Mouse (Mus musculus): ENCODE results near the gene Fam198b. TPM values are rescaled to one million over a fixed set of nuclear protein-coding genes. Genes with fewer than 3 reads are reported as not detected.

The Fam198b gene
- polyA plus RNA-seq, 1 experiment from 2014 or later, result 11.7 TPM

DNA sequence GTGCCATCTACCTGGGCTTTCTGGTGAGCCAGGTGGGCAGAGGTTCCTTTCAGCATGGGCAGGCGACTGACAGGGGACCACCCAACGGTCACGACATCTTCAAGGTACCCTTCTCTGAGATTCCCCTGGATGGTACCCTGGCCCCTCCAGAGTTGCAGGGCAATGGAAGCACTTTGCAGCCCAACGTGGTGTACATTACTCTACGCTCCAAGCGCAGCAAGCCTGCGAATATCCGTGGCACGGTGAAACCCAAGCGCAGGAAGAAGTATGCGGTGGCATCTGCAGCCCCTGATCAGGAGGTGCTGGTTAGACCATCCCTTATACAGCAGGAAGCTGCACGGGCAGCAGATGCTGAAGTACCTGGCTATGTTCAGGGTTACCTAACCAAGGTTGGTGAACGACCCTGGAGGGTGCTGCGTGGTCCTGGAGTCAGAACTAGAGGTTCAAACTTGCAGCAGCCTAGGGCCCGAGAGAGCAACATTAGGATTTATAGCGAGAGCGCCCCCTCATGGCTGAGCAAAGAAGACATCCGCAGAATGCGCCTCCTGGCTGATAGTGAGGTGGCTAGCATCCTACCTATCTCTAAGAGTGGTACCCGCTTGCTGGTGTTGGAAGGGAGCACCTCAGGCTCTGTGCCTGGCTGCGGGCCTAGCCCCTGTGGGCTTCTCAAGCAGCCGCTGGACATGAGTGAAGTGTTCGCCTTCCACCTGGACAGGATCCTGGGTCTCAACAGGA, 2.2 kb downstream of the Fam198b start:
- Histone ChIP-seq H3K9ac (peak overlapping the region; percentile 53), H3K27me3 (no peaks in the 10 kb centered on the region), H3K4me1 (peaks cover 23% of the 10 kb centered on the region), H3K36me3 (no peaks in the 10 kb centered on the region), H3K9me3 (no peaks in the 10 kb centered on the region), H3K4me2 (replicated peaks) (peak overlapping the region; percentile 65), H3K27ac (peak overlapping the region; percentile 69), H3K4me3 (peak overlapping the region; percentile 41)
- WGBS, result 61% methylated on average over 23 of the region's 23 CpGs
- ATAC-seq (ENCODE audit: low FRiP score, low read depth), result peak; percentile 69

- peak; percentile 60 for ATAC-seq (ENCODE audit: low FRiP score, low read depth)
- 26% methylated on average over 8 of the region's 8 CpGs for WGBS
- Histone ChIP-seq H3K4me3 (peak overlapping the region; percentile 41), H3K36me3 (no peaks in the 10 kb centered on the region), H3K9ac (no peak overlapping the region), H3K9me3 (no peaks in the 10 kb centered on the region), H3K27me3 (no peaks in the 10 kb centered on the region), H3K4me1 (peaks cover 23% of the 10 kb centered on the region), H3K4me2 (replicated peaks) (peak overlapping the region; percentile 65), H3K27ac (peak overlapping the region; percentile 69; the same call in 1 of the 2 replicates)
Observed at GRCm38 (mm10) chr3:79887161-79887855, 3.0 kb downstream of the Fam198b start.

DNA sequence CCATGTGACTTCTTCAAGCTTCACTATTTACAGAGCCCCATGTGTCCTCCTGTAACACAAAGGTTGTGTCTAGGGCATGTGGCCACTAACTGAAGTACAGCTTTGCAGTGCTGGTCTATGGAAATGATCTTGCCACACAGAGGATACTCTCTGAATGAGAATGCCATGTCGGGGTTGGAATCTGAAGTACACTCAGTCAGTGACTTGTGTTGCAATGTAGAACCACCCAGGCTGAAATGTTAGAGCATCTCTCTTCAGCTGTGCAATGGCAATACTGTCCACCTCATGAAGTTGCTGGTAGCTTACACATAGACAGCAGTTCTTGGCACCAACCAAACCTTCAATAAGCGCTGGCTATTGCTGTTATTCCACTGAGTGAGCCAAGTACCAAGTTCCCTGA, 3.6 kb downstream of the Fam198b start:
- WGBS, result 87% methylated on average over 2 of the region's 2 CpGs
- no peaks in the 10 kb centered on the region for H3K36me3 ChIP-seq
- H3K27me3 ChIP-seq, result no peaks in the 10 kb centered on the region
- H3K4me1 ChIP-seq, result peaks cover 23% of the 10 kb centered on the region
- no peaks in the 10 kb centered on the region for H3K9me3 ChIP-seq
- no peak overlapping the region; the same call in 1 of the 2 replicates for H3K4me3 ChIP-seq
- peak overlapping the region; percentile 65 for H3K4me2 ChIP-seq (replicated peaks)
- no peak for ATAC-seq (ENCODE audit: low FRiP score, low read depth)
- no peak overlapping the region for H3K27ac ChIP-seq
- H3K9ac ChIP-seq, result no peak overlapping the region

- Histone ChIP-seq H3K27me3 (no peaks in the 10 kb centered on the region), H3K27ac (no peak overlapping the region), H3K9ac (no peak overlapping the region), H3K4me1 (no peaks in the 10 kb centered on the region), H3K4me3 (no peak overlapping the region), H3K4me2 (replicated peaks) (no peak overlapping the region), H3K36me3 (no peaks in the 10 kb centered on the region), H3K9me3 (no peaks in the 10 kb centered on the region)
- 80% methylated on average over 13 of the region's 13 CpGs for WGBS
- ATAC-seq (ENCODE audit: low FRiP score, low read depth), result no peak
Observed at GRCm38 (mm10) chr3:79897534-79898370, 13.4 kb downstream of the Fam198b start.

DNA sequence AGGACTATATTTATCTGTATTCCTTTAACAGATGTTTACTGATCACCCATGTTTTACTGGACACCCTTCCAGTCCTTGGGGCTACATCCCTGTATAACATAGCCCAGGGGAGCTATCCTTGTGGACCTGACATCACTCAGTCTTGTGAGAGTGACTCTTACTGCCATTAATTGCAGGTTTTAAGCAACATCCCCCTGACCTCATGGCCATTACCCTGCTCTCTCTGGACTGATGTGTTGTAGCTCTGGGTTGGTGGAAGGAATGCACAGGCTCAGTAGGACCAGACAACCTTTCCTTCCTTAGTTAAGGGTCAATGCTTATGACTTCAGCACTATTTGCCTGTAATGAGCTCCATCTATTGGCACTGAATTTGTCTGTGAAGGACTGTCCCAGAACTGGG, 14.2 kb downstream of the Fam198b start:
- Histone ChIP-seq H3K27me3 (no peaks in the 10 kb centered on the region), H3K4me2 (replicated peaks) (no peak overlapping the region), H3K4me1 (no peaks in the 10 kb centered on the region), H3K9ac (no peak overlapping the region), H3K36me3 (no peaks in the 10 kb centered on the region), H3K27ac (no peak overlapping the region), H3K4me3 (no peak overlapping the region), H3K9me3 (no peaks in the 10 kb centered on the region)
- ATAC-seq (ENCODE audit: low FRiP score, low read depth), result no peak

DNA sequence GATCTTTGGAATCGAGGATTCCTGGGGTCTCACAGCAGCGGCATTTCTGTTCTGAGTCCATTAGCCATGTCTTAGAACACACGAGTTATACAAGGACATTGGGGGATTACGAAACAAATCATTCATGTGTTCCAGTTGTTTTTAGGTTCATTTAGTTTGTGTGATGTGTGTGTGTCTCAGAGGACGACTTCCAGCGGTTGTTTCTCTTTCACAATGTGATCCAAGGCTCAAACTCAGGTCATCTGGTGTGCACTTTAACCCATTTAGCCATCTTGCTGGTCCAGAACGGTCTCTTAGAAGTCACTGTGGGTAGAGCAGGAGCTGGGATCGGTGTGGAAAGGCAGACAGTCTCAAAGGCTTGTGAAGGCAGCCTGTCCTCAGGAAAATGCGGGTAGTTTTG, 15.6 kb downstream of the Fam198b start:
- no peaks in the 10 kb centered on the region for H3K9me3 ChIP-seq
- ATAC-seq (ENCODE audit: low FRiP score, low read depth), result no peak
- 79% methylated on average over 9 of the region's 9 CpGs for WGBS
- H3K4me3 ChIP-seq, result no peak overlapping the region
- no peaks in the 10 kb centered on the region for H3K4me1 ChIP-seq
- H3K27me3 ChIP-seq, result no peaks in the 10 kb centered on the region
- H3K4me2 ChIP-seq (replicated peaks), result no peak overlapping the region
- no peak overlapping the region for H3K27ac ChIP-seq
- no peaks in the 10 kb centered on the region for H3K36me3 ChIP-seq
- no peak overlapping the region for H3K9ac ChIP-seq

- no peak for ATAC-seq (ENCODE audit: low FRiP score, low read depth)
- Histone ChIP-seq H3K27me3 (no peaks in the 10 kb centered on the region), H3K9me3 (no peaks in the 10 kb centered on the region), H3K36me3 (no peaks in the 10 kb centered on the region), H3K4me3 (no peak overlapping the region), H3K4me1 (no peaks in the 10 kb centered on the region), H3K9ac (no peak overlapping the region), H3K27ac (no peak overlapping the region), H3K4me2 (replicated peaks) (no peak overlapping the region)
- WGBS, result 96% methylated on average over 2 of the region's 2 CpGs
Observed at GRCm38 (mm10) chr3:79900502-79900901, 16.2 kb downstream of the Fam198b start.

DNA sequence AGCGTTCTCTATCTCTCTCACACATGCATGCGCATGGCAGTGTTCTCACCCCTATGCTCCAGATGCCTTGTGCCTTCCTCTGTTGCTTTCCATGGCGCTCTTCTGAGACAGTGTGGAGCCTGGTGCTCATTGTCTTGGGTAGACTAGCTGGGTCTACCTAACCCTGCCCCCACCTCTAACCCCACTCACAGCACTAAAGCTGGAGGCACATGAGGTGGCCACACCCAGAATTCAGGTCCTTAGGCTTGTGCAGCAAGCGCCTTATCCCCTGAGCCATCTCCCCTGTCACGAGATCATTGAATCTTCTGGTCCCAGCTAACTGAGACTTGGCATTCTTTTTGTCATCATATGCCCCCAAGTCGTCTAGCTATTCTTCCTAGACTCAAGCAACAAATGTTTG, 17.0 kb downstream of the Fam198b start:
- Histone ChIP-seq H3K4me1 (no peaks in the 10 kb centered on the region), H3K36me3 (no peaks in the 10 kb centered on the region), H3K4me3 (no peak overlapping the region), H3K27ac (no peak overlapping the region), H3K4me2 (replicated peaks) (no peak overlapping the region), H3K9me3 (no peaks in the 10 kb centered on the region), H3K27me3 (no peaks in the 10 kb centered on the region), H3K9ac (no peak overlapping the region)
- ATAC-seq (ENCODE audit: low FRiP score, low read depth), result no peak
- 84% methylated on average over 6 of the region's 6 CpGs for WGBS

- Histone ChIP-seq H3K36me3 (no peaks in the 10 kb centered on the region), H3K27me3 (no peaks in the 10 kb centered on the region), H3K9me3 (no peaks in the 10 kb centered on the region), H3K4me3 (no peak overlapping the region), H3K4me1 (no peaks in the 10 kb centered on the region), H3K27ac (no peak overlapping the region), H3K4me2 (replicated peaks) (no peak overlapping the region), H3K9ac (no peak overlapping the region)
- WGBS, result 93% methylated on average over 4 of the region's 4 CpGs
- ATAC-seq (ENCODE audit: low FRiP score, low read depth), result no peak
Observed at GRCm38 (mm10) chr3:79901734-79902133, 17.4 kb downstream of the Fam198b start.

- no peak overlapping the region for H3K4me2 ChIP-seq (replicated peaks)
- no peak overlapping the region for H3K4me3 ChIP-seq
- H3K27ac ChIP-seq, result no peak overlapping the region
- H3K9me3 ChIP-seq, result no peaks in the 10 kb centered on the region
- no peak for ATAC-seq (ENCODE audit: low FRiP score, low read depth)
- WGBS, result 70% methylated on average over 6 of the region's 6 CpGs
- H3K27me3 ChIP-seq, result no peaks in the 10 kb centered on the region
- no peaks in the 10 kb centered on the region for H3K4me1 ChIP-seq
- no peaks in the 10 kb centered on the region for H3K36me3 ChIP-seq
- H3K9ac ChIP-seq, result no peak overlapping the region
Observed at GRCm38 (mm10) chr3:79903803-79904202, 19.5 kb downstream of the Fam198b start.

- Histone ChIP-seq H3K4me2 (replicated peaks) (no peak overlapping the region), H3K4me1 (no peaks in the 10 kb centered on the region), H3K27me3 (no peaks in the 10 kb centered on the region), H3K9ac (no peak overlapping the region), H3K4me3 (no peak overlapping the region), H3K27ac (no peak overlapping the region), H3K36me3 (no peaks in the 10 kb centered on the region), H3K9me3 (no peaks in the 10 kb centered on the region)
- WGBS, result 81% methylated on average over 10 of the region's 10 CpGs
- ATAC-seq (ENCODE audit: low FRiP score, low read depth), result no peak
Observed at GRCm38 (mm10) chr3:79904238-79904757, 20.0 kb downstream of the Fam198b start.

DNA sequence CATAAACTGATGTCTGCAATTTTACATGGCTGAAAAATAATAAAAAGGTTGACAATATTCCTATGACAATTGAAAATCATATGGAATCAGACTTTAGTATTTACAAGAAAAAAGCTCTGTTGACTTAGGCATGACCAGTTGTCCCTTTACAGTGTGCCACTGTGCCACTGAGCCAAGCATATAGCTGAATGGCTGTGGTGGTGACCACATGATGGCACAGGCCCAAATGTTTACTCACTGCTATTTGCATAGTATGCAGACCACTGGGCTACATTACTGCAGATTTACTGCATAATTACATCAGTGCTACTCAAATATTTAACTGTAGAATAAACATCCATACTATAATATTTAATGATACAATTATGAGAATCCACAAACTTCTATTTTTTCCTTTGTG, 21.1 kb downstream of the Fam198b start:
- Histone ChIP-seq H3K9ac (no peak overlapping the region), H3K27me3 (no peaks in the 10 kb centered on the region), H3K27ac (no peak overlapping the region), H3K4me2 (replicated peaks) (no peak overlapping the region), H3K4me3 (no peak overlapping the region), H3K9me3 (no peaks in the 10 kb centered on the region), H3K4me1 (no peaks in the 10 kb centered on the region), H3K36me3 (no peaks in the 10 kb centered on the region)
- ATAC-seq (ENCODE audit: low FRiP score, low read depth), result no peak
